Mouse (Mus musculus): ENCODE data around the gene Pglyrp2.
A peak's percentile ranks its signal among the peaks of the same experiment; 100 is the strongest.

Pglyrp2 gene

GRCm38 (mm10) chr17:32402011-32402778 is 21.8 kb downstream of the Pglyrp2 start:
- no peak for DNase-seq

GRCm38 (mm10) chr17:32396266-32396665 is 27.7 kb downstream of the Pglyrp2 start:
- no peak for DNase-seq

- DNase-seq, result no peak
Measured at GRCm38 (mm10) chr17:32393944-32394343, 30.0 kb downstream of the Pglyrp2 start.

GRCm38 (mm10) chr17:32389101-32389659 is 34.8 kb downstream of the Pglyrp2 start, which contains the start of gene Wiz:
Gene Wiz, minus strand, starts transcription at chr17:32389439.
- DNase-seq, result peak; percentile 97

GRCm38 (mm10) chr17:32388370-32389100 is 35.4 kb downstream of the Pglyrp2 start:
- peak; percentile 27 for DNase-seq

GRCm38 (mm10) chr17:32387986-32388369 is 36.0 kb downstream of the Pglyrp2 start:
- no peak for DNase-seq

- DNase-seq, result peak; percentile 58
Measured at GRCm38 (mm10) chr17:32386659-32387432, 37.1 kb downstream of the Pglyrp2 start.

GRCm38 (mm10) chr17:32383661-32384060 is 40.3 kb downstream of the Pglyrp2 start:
- DNase-seq, result no peak

- DNase-seq, result no peak
Measured at GRCm38 (mm10) chr17:32382576-32382975, 41.4 kb downstream of the Pglyrp2 start.

GRCm38 (mm10) chr17:32378786-32379185 is 45.2 kb downstream of the Pglyrp2 start:
- DNase-seq, result no peak

GRCm38 (mm10) chr17:32377137-32377536 is 46.8 kb downstream of the Pglyrp2 start:
- no peak for DNase-seq

GRCm38 (mm10) chr17:32376475-32376874 is 47.5 kb downstream of the Pglyrp2 start:
- no peak for DNase-seq

GRCm38 (mm10) chr17:32368991-32369578 is 54.9 kb downstream of the Pglyrp2 start:
- no peak for DNase-seq

- no peak for DNase-seq
Measured at GRCm38 (mm10) chr17:32367706-32368105, 56.3 kb downstream of the Pglyrp2 start.

- DNase-seq, result no peak
Measured at GRCm38 (mm10) chr17:32365296-32365695, 58.7 kb downstream of the Pglyrp2 start.

- DNase-seq, result no peak
Measured at GRCm38 (mm10) chr17:32364850-32365249, 59.1 kb downstream of the Pglyrp2 start.

- peak; percentile 86 for DNase-seq
Measured at GRCm38 (mm10) chr17:32364331-32364730, 59.6 kb downstream of the Pglyrp2 start.

GRCm38 (mm10) chr17:32363821-32364301 is 60.1 kb downstream of the Pglyrp2 start:
- DNase-seq, result no peak

GRCm38 (mm10) chr17:32362686-32363085 is 61.3 kb downstream of the Pglyrp2 start:
- DNase-seq, result no peak
